Mouse (Mus musculus): ENCODE measurements at regions not wholly inside any gene's neighbourhood (a gene's known extent, or its start where the extent isn't known, plus 50 kb on each side); places are given as distances from the start of the nearest gene placed in this dataset.

GRCm38 (mm10) chr15:87972641-87973040, 428.5 kb downstream of the Fam19a5 start:
- no peaks in the 10 kb centered on the region for H3K4me1 ChIP-seq (ENCODE audit: control insufficient read depth, insufficient read depth, low read length)
- no peak overlapping the region for H3K4me3 ChIP-seq (replicated peaks; ENCODE audit: control insufficient read depth, low read depth, low read length)
- 69% methylated on average over 6 of the region's 6 CpGs for WGBS
- TF ChIP-seq POLR2A (IDR thresholded peaks at IDR 0.05; ENCODE audit: borderline replicate concordance, control insufficient read depth, low read depth, low read length) (no peak), CTCF (IDR thresholded peaks at IDR 0.05; ENCODE audit: control insufficient read depth, insufficient read depth, low read length) (no peak)
- H3K27ac ChIP-seq (ENCODE audit: control insufficient read depth, insufficient read depth, low read depth, low read length, poor library complexity) = no peak overlapping the region

- 40% methylated on average over 5 of the region's 5 CpGs for WGBS
- H3K4me3 ChIP-seq (replicated peaks; ENCODE audit: control insufficient read depth, low read depth, low read length) = no peak overlapping the region
- no peaks in the 10 kb centered on the region for H3K4me1 ChIP-seq (ENCODE audit: control insufficient read depth, insufficient read depth, low read length)
- no peak for TF ChIP-seq POLR2A (IDR thresholded peaks at IDR 0.05; ENCODE audit: borderline replicate concordance, control insufficient read depth, low read depth, low read length)
- no peak for TF ChIP-seq CTCF (IDR thresholded peaks at IDR 0.05; ENCODE audit: control insufficient read depth, insufficient read depth, low read length)
- H3K27ac ChIP-seq (ENCODE audit: control insufficient read depth, insufficient read depth, low read depth, low read length, poor library complexity) = no peak overlapping the region
Measured at GRCm38 (mm10) chr15:87987322-87987985, 443.4 kb downstream of the Fam19a5 start.

GRCm38 (mm10) chr15:87994546-87994945, 450.4 kb downstream of the Fam19a5 start:
- no peak for TF ChIP-seq CTCF (IDR thresholded peaks at IDR 0.05; ENCODE audit: control insufficient read depth, insufficient read depth, low read length)
- no peak for TF ChIP-seq POLR2A (IDR thresholded peaks at IDR 0.05; ENCODE audit: borderline replicate concordance, control insufficient read depth, low read depth, low read length)
- no peaks in the 10 kb centered on the region for H3K4me1 ChIP-seq (ENCODE audit: control insufficient read depth, insufficient read depth, low read length)
- 74% methylated on average over 8 of the region's 8 CpGs for WGBS
- H3K27ac ChIP-seq (ENCODE audit: control insufficient read depth, insufficient read depth, low read depth, low read length, poor library complexity) = no peak overlapping the region
- no peak overlapping the region for H3K4me3 ChIP-seq (replicated peaks; ENCODE audit: control insufficient read depth, low read depth, low read length)

GRCm38 (mm10) chr15:88017076-88017475, 473.0 kb downstream of the Fam19a5 start:
- WGBS = 69% methylated on average over 5 of the region's 5 CpGs
- Histone ChIP-seq H3K4me1 (ENCODE audit: control insufficient read depth, insufficient read depth, low read length) (no peaks in the 10 kb centered on the region), H3K27ac (ENCODE audit: control insufficient read depth, insufficient read depth, low read depth, low read length, poor library complexity) (no peak overlapping the region), H3K4me3 (replicated peaks; ENCODE audit: control insufficient read depth, low read depth, low read length) (no peak overlapping the region)
- TF ChIP-seq CTCF (IDR thresholded peaks at IDR 0.05; ENCODE audit: control insufficient read depth, insufficient read depth, low read length) (no peak), POLR2A (IDR thresholded peaks at IDR 0.05; ENCODE audit: borderline replicate concordance, control insufficient read depth, low read depth, low read length) (no peak)

GRCm38 (mm10) chr15:88032751-88033150, 488.7 kb downstream of the Fam19a5 start:
- no peak for TF ChIP-seq CTCF (IDR thresholded peaks at IDR 0.05; ENCODE audit: control insufficient read depth, insufficient read depth, low read length)
- no peak for TF ChIP-seq POLR2A (IDR thresholded peaks at IDR 0.05; ENCODE audit: borderline replicate concordance, control insufficient read depth, low read depth, low read length)
- H3K4me1 ChIP-seq (ENCODE audit: control insufficient read depth, insufficient read depth, low read length) = no peaks in the 10 kb centered on the region

GRCm38 (mm10) chr15:88033725-88034124, 489.6 kb downstream of the Fam19a5 start:
- WGBS = 73% methylated on average over 4 of the region's 4 CpGs
- no peak for TF ChIP-seq CTCF (IDR thresholded peaks at IDR 0.05; ENCODE audit: control insufficient read depth, insufficient read depth, low read length)
- TF ChIP-seq POLR2A (IDR thresholded peaks at IDR 0.05; ENCODE audit: borderline replicate concordance, control insufficient read depth, low read depth, low read length) = no peak
- Histone ChIP-seq H3K4me1 (ENCODE audit: control insufficient read depth, insufficient read depth, low read length) (no peaks in the 10 kb centered on the region), H3K4me3 (replicated peaks; ENCODE audit: control insufficient read depth, low read depth, low read length) (no peak overlapping the region), H3K27ac (ENCODE audit: control insufficient read depth, insufficient read depth, low read depth, low read length, poor library complexity) (no peak overlapping the region)

More at GRCm38 (mm10) chr15:88032751-88033150, 488.7 kb downstream of the Fam19a5 start:
- Histone ChIP-seq H3K27ac (ENCODE audit: control insufficient read depth, insufficient read depth, low read depth, low read length, poor library complexity) (no peak overlapping the region), H3K4me3 (replicated peaks; ENCODE audit: control insufficient read depth, low read depth, low read length) (no peak overlapping the region)
- WGBS = 86% methylated on average over 11 of the region's 11 CpGs

- H3K4me3 ChIP-seq (replicated peaks; ENCODE audit: control insufficient read depth, low read depth, low read length) = no peak overlapping the region
- 43% methylated on average over 8 of the region's 8 CpGs for WGBS
- H3K27ac ChIP-seq (ENCODE audit: control insufficient read depth, insufficient read depth, low read depth, low read length, poor library complexity) = no peak overlapping the region
- TF ChIP-seq POLR2A (IDR thresholded peaks at IDR 0.05; ENCODE audit: borderline replicate concordance, control insufficient read depth, low read depth, low read length) = no peak
- no peak for TF ChIP-seq CTCF (IDR thresholded peaks at IDR 0.05; ENCODE audit: control insufficient read depth, insufficient read depth, low read length)
- no peaks in the 10 kb centered on the region for H3K4me1 ChIP-seq (ENCODE audit: control insufficient read depth, insufficient read depth, low read length)
Measured at GRCm38 (mm10) chr15:88035486-88035885, 491.4 kb downstream of the Fam19a5 start.

GRCm38 (mm10) chr15:88036146-88037000, 492.3 kb downstream of the Fam19a5 start:
- Histone ChIP-seq H3K4me1 (ENCODE audit: control insufficient read depth, insufficient read depth, low read length) (no peaks in the 10 kb centered on the region), H3K27ac (ENCODE audit: control insufficient read depth, insufficient read depth, low read depth, low read length, poor library complexity) (no peak overlapping the region), H3K4me3 (replicated peaks; ENCODE audit: control insufficient read depth, low read depth, low read length) (no peak overlapping the region)
- WGBS = 77% methylated on average over 22 of the region's 22 CpGs
- no peak for TF ChIP-seq CTCF (IDR thresholded peaks at IDR 0.05; ENCODE audit: control insufficient read depth, insufficient read depth, low read length)
- no peak for TF ChIP-seq POLR2A (IDR thresholded peaks at IDR 0.05; ENCODE audit: borderline replicate concordance, control insufficient read depth, low read depth, low read length)

Measured in bone marrow, adult 2 months (tissue).